Mouse (Mus musculus) hindbrain, embryonic 15.5 days (tissue): Measurements from ENCODE around the gene Hoxa7. TPM values are rescaled to one million over a fixed set of nuclear protein-coding genes. Genes with fewer than 3 reads are reported as not detected.
A peak's percentile ranks its signal among the peaks of the same experiment; 100 is the strongest.

ENCODE experiments used
- ATAC-seq: fragments of 200-750 bp; cut with Nextera tagmentation; 2 replicates; pipeline ENCODE4 v1.8.0; 2017; ENCODE audit warnings: low read depth, moderate number of reproducible peaks, moderate TSS enrichment; ENCODE audit not compliant: low FRiP score
- H3K27ac ChIP-seq: fragments of 300-500 bp; sonication (generic); replicated peaks from 2 replicates; pipeline ENCODE4 v1.5.1; 2015; ENCODE audit warnings: mild to moderate bottlenecking, inconsistent platforms
- H3K27me3 ChIP-seq: fragments of 300-500 bp; sonication (generic); 2 replicates; pipeline ENCODE4 v1.6.1; 2015; ENCODE audit warnings: control low read depth, inconsistent platforms
- H3K36me3 ChIP-seq: fragments of 300-500 bp; sonication (generic); 2 replicates; pipeline ENCODE4 v1.6.1; 2015; ENCODE audit warnings: control low read depth, inconsistent platforms
- H3K4me1 ChIP-seq: fragments of 300-500 bp; sonication (generic); replicated peaks from 2 replicates; pipeline ENCODE4 v1.6.1; 2015; ENCODE audit warnings: control low read depth, inconsistent platforms
- H3K4me2 ChIP-seq: fragments of 300-500 bp; sonication (generic); 2 replicates; pipeline ENCODE4 v1.6.1; 2015; ENCODE audit warnings: moderate library complexity, mild to moderate bottlenecking, inconsistent platforms
- H3K4me3 ChIP-seq: fragments of 300-500 bp; sonication (generic); 2 replicates; pipeline ENCODE4 v1.5.1; 2015; ENCODE audit warnings: mild to moderate bottlenecking, inconsistent platforms
- H3K9ac ChIP-seq: fragments of 300-500 bp; sonication (generic); 2 replicates; pipeline ENCODE4 v1.6.1; 2015; ENCODE audit warnings: inconsistent platforms
- H3K9me3 ChIP-seq: fragments of 300-500 bp; sonication (generic); 2 replicates; pipeline ENCODE4 v1.6.1; 2016; ENCODE audit warnings: control low read depth, inconsistent platforms
- WGBS: fragments of 180-500 bp; shearing (Covaris S2); methylation state at CpG from one replicate; pipeline ENCODE4 v1.1.7; 2015; 5-methylcytosine and 5-hydroxymethylcytosine counted together
- polyA plus RNA-seq: library from polyadenylated mRNA; unstranded; fragments of >200 nt; fragmentation: Nextera tagmentation; extraction: Ambion mirVana; gene quantifications from 2 replicates; pipeline ENCODE4 v1.2.1, GENCODE M21; 2015

Hoxa7 gene
- polyA plus RNA-seq, 1 experiment from 2014 or later = 20.5 TPM

DNA sequence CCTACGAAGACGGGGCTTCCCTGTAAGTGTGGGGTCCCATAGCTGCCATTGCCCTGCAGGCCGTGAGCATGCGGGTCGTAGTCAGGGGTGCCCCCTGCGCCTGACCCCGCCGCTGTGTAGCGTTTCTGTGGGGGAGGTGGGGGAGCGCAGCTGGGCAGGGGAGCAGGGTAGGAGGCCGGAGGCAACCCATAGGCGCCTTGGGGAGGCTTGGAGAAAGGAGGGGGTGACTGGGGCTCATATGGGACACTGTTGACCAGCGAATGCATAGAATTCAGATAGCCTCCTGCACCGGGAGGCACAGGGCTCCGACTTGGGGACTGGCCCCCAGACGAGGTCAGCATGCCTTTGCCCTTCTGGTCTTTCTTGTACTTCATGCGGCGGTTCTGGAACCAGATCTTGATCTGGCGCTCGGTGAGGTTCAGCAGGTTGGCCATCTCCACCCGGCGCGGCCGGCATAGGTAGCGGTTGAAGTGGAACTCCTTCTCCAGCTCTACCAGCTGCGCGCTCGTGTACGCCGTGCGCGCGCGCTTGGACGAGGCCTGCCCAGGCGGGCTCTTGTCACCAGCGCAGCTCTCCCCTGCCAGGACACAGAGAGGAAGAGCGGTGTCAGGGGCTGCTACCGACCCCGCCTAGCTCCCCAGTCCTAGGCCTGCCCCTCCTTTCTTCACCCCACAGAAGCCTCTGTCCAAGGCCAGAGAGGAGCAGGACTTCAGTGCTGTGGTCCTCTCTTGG lies 51.3 kb downstream of the Hoxa7 start:
- H3K36me3 ChIP-seq = no peaks in the 10 kb centered on the region
- H3K4me3 ChIP-seq = peak overlapping the region; percentile 51
- ATAC-seq = 0 out of 2 replicates have a peak, but pooled peaks have one; percentile 2
- no peaks in the 10 kb centered on the region for H3K9me3 ChIP-seq
- peaks cover 12% of the 10 kb centered on the region; the same call in 1 of the 2 replicates for H3K27me3 ChIP-seq
- peak overlapping the region; percentile 95 for H3K27ac ChIP-seq
- WGBS = under 1% methylated on average over 40 of the region's 40 CpGs
- peaks cover 37% of the 10 kb centered on the region for H3K4me1 ChIP-seq
- peak overlapping the region; percentile 97 for H3K4me2 ChIP-seq
- peak overlapping the region; percentile 68 for H3K9ac ChIP-seq

DNA sequence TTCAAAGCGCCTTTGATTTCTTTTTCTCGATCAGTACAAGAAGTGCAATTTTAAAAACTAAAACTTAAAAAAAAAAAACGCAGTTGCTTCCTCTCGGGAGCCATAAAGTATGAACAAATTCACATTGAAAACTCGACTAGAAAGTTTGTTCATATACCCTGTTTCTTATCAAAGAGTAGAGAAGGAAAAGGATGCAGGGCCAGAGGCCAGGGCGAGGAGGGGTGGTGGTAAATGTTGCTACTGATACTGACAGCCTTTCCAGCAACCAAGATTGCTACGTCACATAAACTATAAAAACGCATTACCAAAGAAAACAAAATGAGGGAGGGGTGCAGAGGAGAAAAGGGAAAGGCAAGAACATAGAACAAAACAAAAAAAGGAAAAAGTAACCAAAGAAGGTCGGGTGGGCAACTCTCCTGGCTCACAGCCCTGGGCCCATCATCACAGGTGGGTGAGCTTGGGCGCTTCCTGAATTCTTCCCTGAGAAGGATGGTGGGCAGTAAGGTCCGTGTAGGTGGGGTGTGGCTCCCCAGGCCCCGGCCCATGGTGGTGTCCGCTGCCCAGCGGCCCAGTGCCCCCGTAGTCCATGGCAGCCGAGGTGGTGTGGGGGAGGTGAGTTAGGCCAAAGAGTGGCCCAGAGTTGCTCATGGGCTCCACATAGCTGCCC lies 52.0 kb downstream of the Hoxa7 start:
- peak overlapping the region; percentile 95 for H3K27ac ChIP-seq
- H3K27me3 ChIP-seq = peaks cover 12% of the 10 kb centered on the region; the same call in 1 of the 2 replicates
- peak overlapping the region; percentile 68 for H3K9ac ChIP-seq
- ATAC-seq = no peak
- no peaks in the 10 kb centered on the region for H3K9me3 ChIP-seq
- H3K4me1 ChIP-seq = peaks cover 37% of the 10 kb centered on the region
- H3K4me2 ChIP-seq = peak overlapping the region; percentile 97
- no peaks in the 10 kb centered on the region for H3K36me3 ChIP-seq
- peak overlapping the region; percentile 51 for H3K4me3 ChIP-seq
- WGBS = 7% methylated on average over 16 of the region's 16 CpGs

DNA sequence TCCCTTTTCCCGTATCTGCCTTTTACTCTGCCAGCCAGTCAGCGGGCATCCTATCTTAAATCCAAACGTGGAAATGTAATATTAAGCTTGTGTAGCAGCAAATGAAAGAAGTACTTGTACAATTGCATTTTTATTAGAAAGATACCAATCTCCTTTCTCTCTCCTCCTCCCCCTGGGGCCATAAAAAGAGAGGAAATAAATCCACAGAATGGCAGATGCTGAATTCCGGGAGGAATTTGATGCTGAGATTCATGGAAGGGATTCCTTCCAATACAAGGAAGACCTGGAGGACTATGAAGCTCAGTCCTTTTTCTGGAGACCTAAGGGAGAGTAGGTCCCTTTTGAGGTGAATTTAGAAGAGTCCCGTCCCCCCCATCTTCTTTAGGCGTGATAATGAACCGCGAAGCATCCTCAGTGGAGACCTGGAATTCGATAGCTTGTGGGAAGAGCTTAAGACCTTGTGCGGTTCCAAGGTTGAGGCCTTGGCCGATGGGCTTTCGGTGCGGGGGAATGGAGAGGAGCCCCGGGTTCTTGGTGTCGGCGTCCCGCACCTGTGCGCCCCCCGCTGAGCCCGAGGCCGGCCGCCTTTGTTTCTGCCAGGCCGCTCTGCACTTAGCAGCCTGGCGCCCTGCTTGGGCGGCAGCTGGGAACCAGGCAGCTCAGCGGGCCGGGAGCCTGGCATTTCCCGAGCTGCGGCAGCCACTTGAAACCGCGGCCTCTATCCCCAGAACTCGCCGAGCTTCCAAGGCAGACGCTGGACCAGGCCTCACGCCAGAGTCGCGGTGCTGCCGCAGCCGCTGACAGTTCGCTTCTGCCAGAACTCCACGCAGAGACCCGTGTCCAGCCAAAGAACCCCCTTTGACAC lies 53.2 kb downstream of the Hoxa7 start:
- H3K9me3 ChIP-seq = no peaks in the 10 kb centered on the region
- 2% methylated on average over 42 of the region's 42 CpGs for WGBS
- no peak for ATAC-seq
- H3K4me2 ChIP-seq = peak overlapping the region; percentile 97
- H3K27me3 ChIP-seq = peaks cover 12% of the 10 kb centered on the region; the same call in 1 of the 2 replicates
- H3K9ac ChIP-seq = peak overlapping the region; percentile 68
- peak overlapping the region; percentile 87 for H3K4me3 ChIP-seq
- peak overlapping the region; percentile 95 for H3K27ac ChIP-seq
- H3K36me3 ChIP-seq = no peaks in the 10 kb centered on the region
- peaks cover 34% of the 10 kb centered on the region for H3K4me1 ChIP-seq

DNA sequence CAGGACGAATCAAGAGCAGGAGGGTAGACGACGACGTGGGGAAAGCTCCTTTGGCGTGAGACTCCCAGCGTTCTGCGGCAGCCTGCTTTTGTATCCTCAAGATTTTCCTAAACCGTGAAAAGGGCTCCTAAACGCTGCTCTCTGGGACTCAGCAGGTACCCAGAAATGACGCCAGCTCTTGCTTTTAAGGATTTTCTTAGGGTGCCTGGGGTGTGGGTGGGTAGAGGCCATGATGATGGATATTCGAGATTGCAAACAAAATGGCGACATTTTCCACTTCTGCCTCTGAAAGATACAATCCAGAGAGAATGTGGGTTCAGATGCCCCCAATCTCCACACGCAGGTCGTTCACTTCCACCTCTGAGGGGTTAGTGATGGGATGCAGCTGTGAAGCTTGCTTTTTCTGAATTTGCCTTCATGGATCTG lies 53.9 kb downstream of the Hoxa7 start:
- peak overlapping the region; percentile 97 for H3K4me2 ChIP-seq
- 2% methylated on average over 14 of the region's 14 CpGs for WGBS

DNA sequence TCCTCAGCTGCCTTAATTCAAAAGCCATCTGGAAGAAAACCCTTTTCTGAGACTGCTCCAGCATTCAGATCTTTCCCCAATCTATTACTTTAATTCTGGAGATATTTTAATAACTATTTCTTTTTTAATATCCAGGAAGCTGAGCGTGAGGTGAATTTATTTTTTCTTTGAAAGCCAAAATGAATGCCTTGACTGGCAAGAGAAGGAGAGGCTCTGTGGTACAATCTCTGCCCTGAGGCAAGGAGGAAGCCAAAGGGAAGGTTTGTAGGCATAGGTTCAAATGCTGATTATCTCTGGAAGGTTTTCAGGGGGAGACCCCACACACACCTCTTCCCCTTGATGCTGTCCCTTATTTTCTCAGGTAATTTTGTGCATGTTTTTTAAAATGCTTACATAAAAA lies 54.5 kb downstream of the Hoxa7 start:
- Histone ChIP-seq H3K27me3 (peaks cover 11% of the 10 kb centered on the region; the same call in 1 of the 2 replicates), H3K4me1 (peaks cover 26% of the 10 kb centered on the region), H3K36me3 (no peaks in the 10 kb centered on the region), H3K4me2 (peak overlapping the region; percentile 97), H3K9me3 (no peaks in the 10 kb centered on the region), H3K4me3 (peak overlapping the region; percentile 87), H3K27ac (peak overlapping the region; percentile 95), H3K9ac (peak overlapping the region; percentile 68)
- ATAC-seq = no peak
- 6% methylated on average over 1 of the region's 1 CpGs for WGBS

More for the DNA sequence above, 53.9 kb downstream of the Hoxa7 start:
- Histone ChIP-seq H3K36me3 (no peaks in the 10 kb centered on the region), H3K4me1 (peaks cover 31% of the 10 kb centered on the region), H3K27me3 (peaks cover 14% of the 10 kb centered on the region; the same call in 1 of the 2 replicates), H3K4me3 (peak overlapping the region; percentile 87), H3K27ac (peak overlapping the region; percentile 95), H3K9me3 (no peaks in the 10 kb centered on the region), H3K9ac (peak overlapping the region; percentile 68)
- ATAC-seq = no peak

DNA sequence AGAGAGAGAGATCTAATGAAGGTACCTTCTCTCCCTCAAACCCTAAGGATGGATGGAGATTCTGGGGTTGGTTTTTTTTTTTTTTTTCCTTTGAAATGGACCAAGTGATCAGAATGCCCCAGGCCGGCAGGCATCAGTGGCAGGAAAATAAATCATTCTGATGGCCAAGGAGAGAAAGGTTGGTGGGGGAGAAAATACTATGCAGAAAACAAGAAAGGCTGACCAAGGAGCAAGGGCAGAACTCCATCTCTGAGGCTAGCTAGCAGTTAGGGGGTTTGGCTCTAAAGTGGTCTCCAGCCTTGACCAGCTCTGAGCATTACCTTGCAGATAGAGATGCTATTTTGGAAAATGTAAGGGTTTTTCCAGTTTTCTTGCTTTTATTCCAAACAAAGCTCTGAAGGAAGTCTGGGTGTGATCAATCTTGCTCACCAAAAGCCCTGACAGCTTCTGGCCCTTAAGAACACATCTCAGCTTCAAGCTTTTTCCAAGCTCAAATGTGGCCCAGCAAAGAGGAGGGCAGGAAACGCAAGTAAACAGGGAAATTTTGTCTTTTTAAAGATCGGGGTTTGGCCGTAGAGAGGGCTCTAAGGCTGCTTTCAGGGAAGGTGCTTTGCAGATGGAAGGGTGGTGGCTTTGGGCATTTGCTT lies 55.1 kb downstream of the Hoxa7 start:
- Histone ChIP-seq H3K4me3 (peak overlapping the region; percentile 87), H3K27ac (peak overlapping the region; percentile 95), H3K9ac (peak overlapping the region; percentile 68), H3K4me2 (peak overlapping the region; percentile 97), H3K9me3 (no peaks in the 10 kb centered on the region), H3K4me1 (peaks cover 20% of the 10 kb centered on the region), H3K27me3 (peaks cover 11% of the 10 kb centered on the region; the same call in 1 of the 2 replicates), H3K36me3 (no peaks in the 10 kb centered on the region)
- WGBS = 4% methylated on average over 4 of the region's 4 CpGs
- no peak for ATAC-seq

DNA sequence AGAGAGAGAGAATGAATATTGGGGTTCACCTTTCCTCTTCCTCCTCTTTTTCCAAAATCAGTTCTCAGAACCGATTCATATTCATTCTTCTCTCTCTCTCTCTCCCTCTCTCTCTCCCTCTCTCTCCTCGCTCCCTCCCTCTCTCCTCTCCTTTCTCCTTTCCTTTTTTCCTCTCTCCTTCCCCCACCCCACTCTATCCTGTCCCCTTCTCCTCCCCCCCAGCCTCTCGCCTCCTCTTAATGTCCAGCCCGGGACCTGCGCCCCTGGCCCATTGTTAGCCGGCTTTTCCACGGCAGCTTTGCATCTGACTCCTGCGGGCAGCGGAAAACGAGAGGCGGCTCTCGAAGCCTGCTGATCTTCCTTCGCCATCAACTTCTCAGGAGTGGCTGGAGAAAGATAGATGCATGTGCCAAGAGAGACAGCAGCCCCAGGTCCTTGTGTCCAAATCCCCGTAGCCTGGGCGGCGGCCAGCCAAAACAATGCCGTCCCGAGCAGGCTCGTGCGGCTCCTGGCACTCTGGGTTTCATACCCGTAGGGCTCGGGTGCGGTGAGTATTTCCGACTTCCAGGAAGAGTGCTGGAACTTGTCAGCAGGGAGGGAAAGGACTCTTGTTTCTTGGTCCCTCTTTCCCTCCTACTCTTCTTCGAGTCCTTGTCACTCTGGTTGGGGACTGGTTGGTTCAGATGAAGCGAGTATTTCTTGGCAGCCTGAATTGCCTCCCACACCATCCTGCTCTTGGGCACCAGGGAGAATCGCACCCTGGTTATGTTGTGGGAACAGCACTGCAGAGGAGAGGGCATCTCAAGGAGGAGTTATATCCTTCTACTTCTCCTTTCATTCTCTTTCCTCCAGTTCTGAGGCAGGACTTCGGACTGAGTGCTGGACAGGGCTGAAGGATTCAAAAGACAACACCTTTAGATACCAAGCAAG lies 55.9 kb downstream of the Hoxa7 start:
- H3K27ac ChIP-seq = peak overlapping the region; percentile 95
- ATAC-seq = no peak
- H3K27me3 ChIP-seq = peaks cover 5% of the 10 kb centered on the region; the same call in 1 of the 2 replicates
- H3K4me2 ChIP-seq = peak overlapping the region; percentile 97
- H3K9ac ChIP-seq = peak overlapping the region; percentile 68
- WGBS = under 1% methylated on average over 28 of the region's 28 CpGs
- no peaks in the 10 kb centered on the region for H3K9me3 ChIP-seq
- peak overlapping the region; percentile 87 for H3K4me3 ChIP-seq
- H3K36me3 ChIP-seq = no peaks in the 10 kb centered on the region
- H3K4me1 ChIP-seq = peaks cover 12% of the 10 kb centered on the region

DNA sequence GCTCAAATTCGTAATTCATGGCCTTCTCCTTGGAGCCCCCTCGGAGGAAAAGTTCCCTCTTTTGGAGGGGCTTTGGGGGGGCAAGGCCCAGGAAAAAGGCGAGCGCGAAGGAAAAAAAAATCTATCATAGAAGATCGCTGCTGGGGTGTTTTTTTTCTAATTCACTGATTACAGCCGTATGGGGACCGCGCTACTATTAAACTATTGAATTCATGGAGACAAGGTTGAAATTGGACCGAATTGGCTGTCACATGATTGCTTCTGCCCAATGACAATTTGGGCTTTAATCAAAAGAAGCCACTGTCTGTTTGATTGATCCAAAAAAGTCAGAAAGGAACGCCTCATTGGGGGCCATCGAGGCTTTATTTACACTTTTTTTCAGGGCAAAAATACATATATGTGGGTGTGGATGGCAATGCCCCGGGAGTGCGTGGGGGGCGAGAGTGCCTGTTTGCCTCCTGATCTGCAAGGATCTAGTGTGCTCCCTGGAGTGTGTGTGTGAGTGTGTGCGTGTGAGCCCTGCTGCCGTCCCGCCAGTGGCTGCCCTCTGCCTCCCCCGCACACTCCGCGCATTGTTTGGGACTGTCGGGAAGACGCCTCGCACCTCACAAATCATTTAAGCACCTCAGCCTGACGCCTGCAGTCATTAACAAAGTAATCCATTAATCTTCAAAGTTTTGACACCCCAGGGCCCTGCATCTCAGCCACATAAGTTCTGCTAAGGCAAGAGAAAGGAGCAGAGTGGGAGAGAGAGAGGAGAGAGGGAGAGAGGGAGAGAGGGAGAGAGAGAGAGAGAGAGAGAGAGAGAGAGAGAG lies 56.8 kb downstream of the Hoxa7 start, which contains the start of gene Hoxa2:
Hoxa2 (minus strand) TSS at position 206 of the 815 bp plus-strand sequence.
- WGBS = 2% methylated on average over 25 of the region's 25 CpGs
- peak within 1 kb of the TSS; percentile 95 for H3K27ac ChIP-seq
- peak; percentile 74 for ATAC-seq
- 0 out of 2 replicates have a peak, but pooled peaks cover 2% of the 10 kb centered on the region for H3K27me3 ChIP-seq
- H3K9me3 ChIP-seq = no peaks in the 10 kb centered on the region
- H3K4me2 ChIP-seq = peak within 1 kb of the TSS; percentile 97
- H3K4me1 ChIP-seq = peaks cover 11% of the 10 kb centered on the region
- no peaks in the 10 kb centered on the region for H3K36me3 ChIP-seq
- H3K9ac ChIP-seq = peak within 1 kb of the TSS; percentile 68
- peak within 1 kb of the TSS; percentile 87 for H3K4me3 ChIP-seq
